Mouse (Mus musculus) layer of hippocampus, adult 8-10 months (tissue): ENCODE data around the gene Celf5. TPM values are rescaled to one million over a fixed set of nuclear protein-coding genes. Genes with fewer than 3 reads are reported as not detected.

Experiments
- DNase-seq, 2 experiments: peaks; one replicate each; pipeline ENCODE4 v3.0.0; 2022; ENCODE audit warnings: low spot score in 2 of 2
- microRNA-seq, 2 experiments: library from miRNA; unstranded; fragments of <30 nt; microRNA quantifications; one replicate each; pipeline ENCODE4 v1.2.0; 2022
- total RNA-seq, 4 experiments: library from RNA; stranded (reverse); gene quantifications; 2 replicates each; pipeline ENCODE4 v1.2.4; 2022

Celf5 gene
- total RNA-seq, 4 experiments from 2014 or later, result 230 to 284 (median 256) TPM

- DNase-seq, result peak; percentile 87 to 88
Observed at GRCm38 (mm10) chr10:81416581-81417226, 65.8 kb downstream of the Celf5 start.

GRCm38 (mm10) chr10:81415549-81416310, 66.8 kb downstream of the Celf5 start:
- no peak for DNase-seq

DNA sequence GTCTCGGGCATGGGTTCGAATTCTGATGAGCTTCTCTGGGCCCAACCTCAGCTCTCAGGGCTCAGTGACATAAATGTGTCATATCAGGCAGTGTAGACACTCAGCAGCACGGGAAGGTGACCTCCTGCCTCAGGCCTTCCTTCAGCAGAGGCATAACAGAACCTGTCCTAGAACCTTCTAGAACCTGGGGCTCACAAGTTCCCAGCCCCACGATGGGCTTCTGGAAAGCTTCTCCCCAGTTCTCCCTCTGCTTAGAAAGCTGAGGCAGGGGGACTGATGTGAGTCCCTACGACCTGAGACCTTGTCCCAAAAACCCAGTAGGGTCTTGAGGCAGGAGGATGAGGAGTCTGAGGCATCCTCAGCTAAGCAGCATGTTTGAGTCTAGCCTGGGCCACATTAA, 67.4 kb downstream of the Celf5 start:
- DNase-seq, result no peak

GRCm38 (mm10) chr10:81414682-81415081, 67.8 kb downstream of the Celf5 start:
- no peak for DNase-seq

DNA sequence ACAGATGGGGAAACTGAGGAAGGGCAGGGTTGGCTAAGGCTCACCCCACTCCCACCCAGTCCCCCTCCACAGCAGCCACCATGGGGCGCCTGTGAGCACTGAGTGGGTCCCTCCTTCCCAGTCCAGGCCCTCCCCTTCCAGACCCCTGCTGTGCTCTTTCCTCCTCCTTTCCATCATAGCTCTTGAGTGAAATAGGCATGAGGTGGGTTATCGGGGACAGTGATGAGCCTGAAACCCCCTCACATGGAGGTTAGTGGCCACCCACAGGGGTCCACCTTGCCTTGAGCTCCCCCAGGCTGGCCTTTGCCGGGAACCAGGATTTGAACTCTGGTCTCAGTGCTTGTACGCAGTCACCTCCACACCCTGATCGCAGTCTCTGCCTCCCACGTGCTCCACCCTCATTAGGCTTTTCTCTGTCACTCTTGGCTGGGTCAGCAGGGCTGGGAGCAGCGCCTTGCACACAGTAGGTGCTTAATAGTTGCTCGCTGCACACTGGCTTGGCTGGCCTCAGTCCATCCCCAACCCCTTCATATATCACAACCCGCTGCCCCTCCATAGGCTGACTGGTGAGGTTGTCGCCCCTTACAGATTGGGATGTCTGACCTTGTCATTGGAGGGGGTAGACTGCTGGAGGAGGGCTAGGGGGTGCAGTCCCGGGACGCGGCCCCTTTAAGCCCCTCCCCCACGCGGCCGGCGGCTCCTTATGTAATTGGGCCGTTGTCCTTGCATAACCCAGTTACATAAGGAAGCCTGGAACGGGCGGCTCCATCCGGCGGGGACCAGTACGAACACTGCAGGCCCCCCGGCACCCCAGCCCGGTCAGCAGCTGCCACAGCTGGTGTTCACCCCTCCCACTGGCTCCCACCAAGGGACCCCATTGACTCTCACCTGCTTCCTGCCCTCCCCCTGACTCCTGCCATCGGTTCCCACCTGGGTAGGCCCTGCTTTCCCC, 68.9 kb downstream of the Celf5 start:
- DNase-seq, result peak in 1 of 2 experiments; percentile 80

DNA sequence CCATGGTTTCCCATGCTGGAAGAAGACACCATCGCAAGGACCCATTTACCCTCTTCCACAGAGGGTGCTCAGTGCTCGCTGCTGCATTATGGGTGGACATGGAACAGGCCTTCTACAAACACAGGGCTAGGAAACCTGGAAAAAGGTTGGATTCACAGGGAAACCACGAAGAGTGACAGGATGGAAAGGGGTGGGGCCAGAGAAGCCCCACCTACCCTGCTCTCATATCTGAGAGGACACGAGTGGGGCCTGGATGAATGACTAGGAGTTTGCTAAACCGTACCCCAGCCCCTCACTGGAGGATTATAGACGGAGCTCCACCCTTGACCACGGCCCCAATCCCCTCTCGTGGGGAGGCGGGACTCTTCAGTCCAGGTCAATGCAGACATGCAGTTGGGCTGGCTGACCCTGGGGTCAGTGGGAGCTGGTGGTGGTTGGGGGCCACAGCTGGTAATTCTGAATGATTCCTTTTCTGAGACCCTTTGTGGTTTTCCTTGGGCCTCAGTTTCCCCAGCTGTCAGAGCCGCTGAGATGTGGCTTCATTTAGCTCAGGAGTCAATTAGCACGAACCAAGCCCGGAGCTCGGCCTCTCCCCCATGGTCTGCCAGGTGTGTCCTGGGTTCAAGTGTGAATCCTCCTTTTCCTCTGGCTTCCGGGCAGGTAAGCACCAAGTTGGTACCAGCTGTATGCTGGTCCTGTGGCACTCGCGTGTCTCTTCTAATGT, 69.8 kb downstream of the Celf5 start:
- no peak for DNase-seq

- DNase-seq, result peak; percentile 75 to 80
Observed at GRCm38 (mm10) chr10:81411471-81412400, 70.8 kb downstream of the Celf5 start.

DNA sequence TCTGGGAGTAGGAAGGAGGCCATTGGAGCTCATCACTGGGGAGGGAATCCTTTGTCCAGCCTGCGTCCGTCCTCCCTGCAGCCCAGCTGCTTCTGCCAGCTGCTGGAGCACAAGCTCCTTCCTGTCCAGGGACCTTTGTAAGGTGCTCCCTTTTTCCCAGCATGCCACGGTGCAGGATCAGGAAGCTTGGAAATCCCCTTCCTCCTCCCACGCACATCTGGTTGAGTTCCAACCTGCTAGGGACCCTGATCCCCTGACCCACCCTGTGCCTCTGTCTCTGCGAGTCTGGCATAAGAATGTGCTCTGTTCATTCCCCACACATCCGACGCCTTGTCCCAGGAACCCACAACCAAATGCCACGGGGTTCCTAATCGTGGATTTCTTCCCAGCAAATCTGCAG, 71.5 kb downstream of the Celf5 start:
- DNase-seq, result no peak

DNA sequence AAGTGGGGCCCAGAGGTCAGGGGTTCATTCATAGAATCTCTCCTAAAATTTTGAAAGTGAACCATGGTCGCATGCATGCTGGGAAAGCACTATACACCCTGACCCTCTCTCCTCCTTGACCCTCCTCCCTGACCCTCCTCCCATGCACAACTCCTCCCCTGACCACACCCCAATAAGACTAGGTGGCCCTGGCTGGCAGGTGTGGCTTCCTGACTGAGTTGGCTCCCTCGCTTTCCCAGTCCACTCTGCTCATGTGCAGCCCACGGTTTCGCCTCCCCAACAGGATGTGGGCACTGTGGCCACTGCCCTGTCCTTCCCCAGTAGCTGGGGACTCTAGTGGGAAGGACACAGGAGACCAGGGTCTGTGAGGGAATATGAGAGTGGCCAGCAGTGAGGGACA, 72.2 kb downstream of the Celf5 start:
- no peak for DNase-seq

GRCm38 (mm10) chr10:81409330-81409729, 73.2 kb downstream of the Celf5 start:
- DNase-seq, result no peak

Small RNA genes within 50 kb of the gene (microRNA-seq; reads per million reads assigned to microRNA genes)
- gene Gm25595 (0 reads per million in 2 experiments), gene Mir1191b (0 reads per million in 2 experiments)

Other genes starting within 250 kb of the Celf5 start
- gene Zfr2, start 249.6 kb downstream of the Celf5 start, total RNA-seq, result 10 to 100 TPM; 59.3 to 81.0 (median 65.3) TPM
- gene Matk, start 229.8 kb downstream of the Celf5 start, total RNA-seq, result 100 to 1,000 TPM; 208 to 230 (median 216) TPM
- 10 to 100 TPM; 32.5 to 49.5 (median 40.8) TPM for gene Mrpl54, start 215.8 kb downstream of the Celf5 start, total RNA-seq
- gene Apba3, start 215.7 kb downstream of the Celf5 start, total RNA-seq, result 10 to 100 TPM; 32.0 to 45.0 (median 39.1) TPM
- 1 to 10 TPM in 2 of 4 experiments, under 1 TPM in 2; 0.73 to 1.2 (median 0.90) TPM for gene Tjp3, start 191.1 kb downstream of the Celf5 start, total RNA-seq
- gene Pip5k1c, start 189.7 kb downstream of the Celf5 start, total RNA-seq, result 100 to 1,000 TPM; 267 to 303 (median 296) TPM
- gene Cactin, start 161.6 kb downstream of the Celf5 start, total RNA-seq, result 10 to 100 TPM; 28.2 to 31.3 (median 30.2) TPM
- gene Tbxa2r, start 154.0 kb downstream of the Celf5 start, total RNA-seq, result 1 to 10 TPM; 1.1 to 1.4 (median 1.4) TPM
- gene Gipc3, start 139.4 kb downstream of the Celf5 start, total RNA-seq, result 1 to 10 TPM; 1.3 to 2.2 (median 1.7) TPM
- gene Hmg20b, start 132.2 kb downstream of the Celf5 start, total RNA-seq, result 10 to 100 TPM; 32.5 to 37.1 (median 32.9) TPM
- gene Mfsd12, start 125.2 kb downstream of the Celf5 start, total RNA-seq, result 10 to 100 TPM; 40.7 to 46.7 (median 43.6) TPM
- gene 4930404N11Rik, start 116.9 kb downstream of the Celf5 start, total RNA-seq, result 1 to 10 TPM; 1.0 to 3.2 (median 1.4) TPM
- 10 to 100 TPM; 64.6 to 72.1 (median 67.2) TPM for gene Fzr1, start 104.2 kb downstream of the Celf5 start, total RNA-seq
- gene Dohh, start 98.3 kb downstream of the Celf5 start, total RNA-seq, result 10 to 100 TPM; 64.3 to 78.5 (median 72.6) TPM
- 1 to 10 TPM; 2.7 to 5.5 (median 4.5) TPM for gene Gm48551, start 98.2 kb downstream of the Celf5 start, total RNA-seq
- 1 to 10 TPM; 2.9 to 9.7 (median 4.2) TPM for gene Gm48552, start 93.7 kb downstream of the Celf5 start, total RNA-seq
- gene Smim24, start 89.7 kb downstream of the Celf5 start, total RNA-seq, result 1 to 10 TPM; 1.3 to 1.7 (median 1.4) TPM
- gene Nfic, start 27.1 kb downstream of the Celf5 start, total RNA-seq, result 10 to 100 TPM; 52.8 to 61.6 (median 58.7) TPM
- gene Ncln, start 13.7 kb upstream of the Celf5 start, total RNA-seq, result 10 to 100 TPM; 74.1 to 88.0 (median 82.8) TPM
- under 1 TPM; 0.51 to 0.80 (median 0.58) TPM for gene S1pr4, start 17.4 kb upstream of the Celf5 start, total RNA-seq
- 1 to 10 TPM; 2.5 to 9.7 (median 5.7) TPM for gene Gna15, start 41.5 kb upstream of the Celf5 start, total RNA-seq
- 100 to 1,000 TPM; 106 to 120 (median 114) TPM for gene Gna11, start 62.5 kb upstream of the Celf5 start, total RNA-seq
- gene Aes, start 76.8 kb upstream of the Celf5 start, total RNA-seq, result 100 to 1,000 TPM; 659 to 695 (median 670) TPM
- gene Tle2, start 91.9 kb upstream of the Celf5 start, total RNA-seq, result 10 to 100 TPM; 34.5 to 59.9 (median 38.5) TPM
- 1 to 10 TPM; 5.0 to 7.3 (median 5.9) TPM for gene Tle6, start 118.4 kb upstream of the Celf5 start, total RNA-seq
- 1 to 10 TPM; 3.3 to 3.9 (median 3.7) TPM for gene BC025920, start 123.6 kb upstream of the Celf5 start, total RNA-seq
- gene Sirt6, start 145.1 kb upstream of the Celf5 start, total RNA-seq, result 10 to 100 TPM; 27.0 to 34.2 (median 29.5) TPM
- 10 to 100 TPM; 33.6 to 46.4 (median 40.3) TPM for gene Ankrd24, start 145.8 kb upstream of the Celf5 start, total RNA-seq
- 1 to 10 TPM; 4.4 to 6.1 (median 4.7) TPM for gene Gm10778, start 166.3 kb upstream of the Celf5 start, total RNA-seq
- gene Zfp433, start 222.1 kb upstream of the Celf5 start, total RNA-seq, result 10 to 100 TPM; 10.8 to 15.3 (median 12.2) TPM